Mouse (Mus musculus) kidney, adult 11 months (tissue): ENCODE measurements at regions not wholly inside any gene's neighbourhood (a gene's known extent, or its start where the extent isn't known, plus 50 kb on each side); places are given as distances from the start of the nearest gene placed in this dataset.

Source experiments
- DNase-seq: peaks from one replicate; pipeline ENCODE4 v3.0.0; 2022

DNA sequence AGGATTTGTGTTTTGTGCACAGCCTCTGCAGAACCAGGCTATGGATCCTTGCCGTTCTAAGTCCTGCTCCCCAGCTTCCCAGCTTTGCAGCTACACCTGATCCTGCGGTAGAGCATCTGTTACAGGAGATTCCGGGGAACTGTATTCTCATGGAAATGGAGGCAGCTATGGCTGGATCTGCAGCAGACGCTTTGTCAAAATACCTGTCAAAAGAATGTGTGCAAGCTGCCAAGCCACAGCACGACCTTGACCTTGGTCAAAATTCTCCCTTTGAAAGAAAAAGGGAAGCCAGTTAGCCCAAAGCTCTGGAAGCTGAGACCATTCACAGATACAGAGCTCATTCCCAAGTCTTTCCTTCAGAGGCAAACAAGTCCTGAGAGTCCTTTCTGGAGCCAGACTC, 255.3 kb downstream of the Med13l start:
- no peak for DNase-seq

DNA sequence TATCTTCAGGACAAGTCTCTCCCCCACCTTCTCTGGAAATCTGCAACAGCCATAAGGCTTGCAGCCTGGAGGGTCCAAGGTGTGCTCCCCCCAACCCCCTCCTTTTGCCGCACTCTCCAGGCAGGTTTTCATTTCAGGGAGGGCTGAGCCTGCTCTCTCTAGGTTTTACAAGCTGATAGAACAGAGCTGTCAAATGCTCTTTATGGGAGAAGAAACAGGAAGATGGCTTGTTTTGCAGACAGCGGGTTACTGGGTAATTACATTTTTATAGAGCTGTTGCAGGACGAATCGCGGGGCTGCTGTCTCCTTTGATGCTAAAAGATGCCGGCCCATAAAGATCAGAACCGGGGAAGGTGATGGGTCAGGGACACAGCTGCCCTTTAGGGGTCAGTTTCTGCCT, 257.8 kb downstream of the Med13l start:
- no peak for DNase-seq

DNA sequence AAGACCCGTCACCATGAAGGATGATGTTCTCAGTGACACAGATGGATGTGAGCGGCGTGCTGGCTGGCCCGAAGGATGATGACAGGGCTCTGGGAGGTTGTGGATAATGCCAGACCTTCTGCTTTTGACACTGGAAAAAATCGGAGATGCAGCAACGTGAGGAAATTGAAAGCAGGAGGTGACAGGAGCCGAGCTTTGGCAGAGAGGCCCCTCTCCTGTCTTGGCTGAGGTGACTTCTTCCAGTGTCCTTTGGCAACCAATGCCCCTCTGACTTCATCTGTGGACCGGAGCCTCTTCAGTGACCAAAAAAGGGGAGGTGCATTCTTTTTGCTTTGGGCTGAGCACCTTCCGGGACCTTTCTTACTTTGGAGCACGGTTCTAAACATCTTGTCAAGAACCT, 264.3 kb downstream of the Med13l start:
- no peak for DNase-seq

DNA sequence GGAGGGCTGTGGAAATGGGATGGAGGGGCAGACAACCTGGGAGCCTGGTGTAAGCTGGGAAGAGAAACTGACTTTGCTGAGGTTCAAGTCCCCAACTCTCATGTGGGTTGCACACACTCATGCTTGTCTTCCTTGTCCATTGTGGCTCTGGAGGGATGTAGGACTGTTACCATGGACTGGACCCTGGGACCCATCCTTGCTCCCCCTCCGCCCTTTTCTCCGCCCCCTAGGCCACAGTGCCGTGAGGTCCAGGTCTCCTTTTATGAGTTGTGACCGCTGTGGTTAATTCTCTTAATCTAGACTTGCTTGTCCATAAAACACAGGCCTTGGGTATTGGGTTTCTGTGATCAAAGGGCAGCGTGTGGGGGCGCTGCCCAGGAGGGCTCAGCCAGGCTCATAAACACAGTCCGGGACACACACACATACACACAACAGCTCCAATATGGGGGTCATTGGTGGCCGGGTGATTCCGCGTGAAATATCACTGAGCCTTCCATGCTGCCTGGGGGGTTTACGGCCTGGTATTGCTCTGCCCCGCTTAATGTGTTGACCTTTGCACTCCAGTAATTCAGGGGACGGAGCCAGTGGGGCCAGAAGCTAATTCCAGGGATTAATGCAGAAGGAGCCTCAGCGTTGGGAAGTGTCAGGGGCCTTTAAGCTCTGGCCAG, 268.7 kb downstream of the Med13l start:
- DNase-seq, result no peak

DNA sequence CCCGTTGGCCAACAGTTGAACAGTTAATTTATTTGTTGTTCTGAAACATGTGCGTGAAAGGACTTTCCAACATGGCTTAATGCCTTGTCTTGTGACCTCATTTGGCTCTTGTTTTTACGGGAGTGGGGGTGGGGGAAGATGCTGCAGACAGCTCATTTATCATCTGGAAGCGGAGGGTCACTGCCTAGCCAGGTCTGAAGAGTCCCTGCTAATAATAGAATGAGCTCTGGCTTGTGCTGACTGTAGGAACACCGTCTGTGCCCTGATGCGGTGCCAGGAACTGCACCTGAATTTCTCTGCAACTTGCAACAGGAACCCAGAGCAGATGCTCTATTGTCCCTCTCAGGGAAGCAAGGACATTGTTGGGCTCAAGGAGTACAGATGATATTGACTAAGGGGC, 272.2 kb downstream of the Med13l start:
- no peak for DNase-seq

DNA sequence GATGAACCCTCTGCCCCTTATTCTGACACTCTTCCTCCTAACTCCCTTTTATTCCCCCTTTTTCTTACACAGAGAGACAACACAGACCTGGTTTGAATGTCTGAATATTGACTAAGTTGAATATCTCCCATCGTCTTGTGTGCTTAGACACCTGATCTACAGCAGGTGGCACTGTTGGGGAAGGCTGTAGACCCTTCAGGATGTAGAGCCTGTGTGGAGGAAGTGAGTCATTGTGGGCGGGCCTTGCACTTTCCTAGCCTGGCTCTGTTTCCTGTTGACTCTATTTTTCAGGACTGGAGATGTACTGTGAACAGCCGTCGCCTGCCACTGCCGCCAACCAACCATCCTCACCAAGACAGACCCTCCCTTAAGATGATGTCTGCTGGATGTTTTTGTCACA, 273.6 kb downstream of the Med13l start:
- no peak for DNase-seq

DNA sequence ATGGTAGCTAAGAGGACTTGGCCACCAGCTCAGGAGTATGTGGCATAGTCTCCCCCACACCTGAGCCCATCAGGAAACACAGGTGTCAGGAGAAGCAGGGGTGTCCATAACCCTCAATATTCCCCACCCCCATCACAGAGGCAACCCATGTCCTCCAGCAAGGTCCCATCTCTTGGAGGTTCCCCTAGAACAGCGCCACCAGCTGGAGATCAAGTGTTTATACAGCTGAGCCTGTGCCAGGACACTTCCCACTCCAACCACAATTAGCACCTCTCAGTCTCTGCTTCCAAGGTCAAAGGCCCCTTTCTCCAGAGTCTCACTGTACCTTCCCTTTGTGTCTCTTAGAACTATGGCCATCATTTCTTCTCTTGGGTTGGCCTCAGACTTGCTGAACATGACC, 276.5 kb downstream of the Med13l start:
- no peak for DNase-seq

DNA sequence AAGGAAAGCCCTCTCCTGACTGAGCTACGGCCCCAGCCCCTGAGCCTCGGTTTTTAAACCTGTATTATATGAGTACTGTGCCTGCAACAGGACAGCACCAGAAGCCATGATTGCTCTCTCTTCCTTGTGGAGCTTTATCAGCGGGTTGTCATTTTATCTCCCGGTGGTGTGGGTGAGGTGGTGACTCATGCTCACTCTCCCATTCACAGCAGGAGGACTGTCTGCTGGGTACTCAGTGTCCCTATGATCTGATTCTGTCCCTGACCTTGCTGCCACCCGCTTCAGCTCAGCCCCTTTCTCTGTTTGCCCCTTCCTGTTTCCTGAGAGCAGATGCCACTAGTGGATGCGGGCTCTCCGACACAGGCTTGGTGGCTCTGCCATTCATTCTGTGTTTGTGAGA, 277.9 kb downstream of the Med13l start:
- DNase-seq, result no peak

DNA sequence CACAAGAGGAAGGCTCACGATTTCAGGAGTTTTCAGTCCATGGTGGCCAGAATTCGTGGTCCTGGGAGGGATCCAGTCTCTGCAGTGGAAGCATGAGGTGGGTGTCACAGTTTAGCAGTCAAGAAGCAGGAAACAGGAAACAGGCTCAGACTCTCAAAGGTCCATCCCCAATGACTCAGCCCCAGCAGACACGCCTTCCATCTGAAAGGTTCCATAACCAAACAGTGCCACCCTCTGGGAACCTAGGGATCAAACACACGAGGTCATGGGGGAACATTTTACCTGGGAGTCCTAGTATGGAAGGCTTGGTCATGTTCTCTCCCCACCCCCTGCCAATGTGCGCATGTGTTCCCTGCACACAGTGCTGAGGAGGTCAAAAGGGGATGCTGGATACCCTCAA, 279.4 kb downstream of the Med13l start:
- no peak for DNase-seq

DNA sequence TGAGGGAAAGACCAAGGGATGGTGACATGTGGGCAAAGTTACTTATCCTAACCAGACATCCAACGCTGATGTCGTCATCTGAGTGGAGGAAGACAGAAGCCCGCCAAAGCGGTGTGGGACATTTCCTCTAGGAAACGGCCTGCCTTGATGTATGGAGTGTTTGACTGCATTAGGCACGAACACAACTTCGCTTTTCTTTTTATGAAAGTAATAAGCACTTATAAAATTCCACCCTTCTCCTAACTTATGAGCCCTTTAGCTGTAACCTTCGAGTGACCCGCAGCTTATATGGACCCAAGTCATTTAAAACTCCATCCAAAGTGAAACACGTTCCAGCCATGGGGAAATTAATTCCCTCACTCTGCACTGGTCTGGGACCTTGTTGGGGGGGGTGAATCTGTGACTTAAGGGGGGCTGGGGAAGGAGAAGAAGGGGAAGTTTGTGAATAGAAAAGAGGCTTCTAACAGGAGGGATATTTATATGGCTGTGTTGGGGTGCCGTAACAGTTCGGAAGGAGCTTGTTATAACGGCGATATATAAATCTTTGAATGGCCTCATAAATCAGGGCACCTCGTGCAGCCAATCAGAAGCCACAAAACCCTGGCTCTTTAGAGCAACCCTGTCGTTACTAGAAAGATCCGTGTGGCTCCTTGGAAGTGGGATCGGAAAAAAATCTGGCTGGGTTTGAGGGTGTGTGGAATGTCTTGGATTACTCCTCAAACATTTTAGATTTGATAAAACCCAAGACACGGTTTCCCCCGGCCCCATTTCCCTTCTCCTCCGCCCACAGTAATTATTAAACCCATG, 280.9 kb downstream of the Med13l start:
- no peak for DNase-seq

DNA sequence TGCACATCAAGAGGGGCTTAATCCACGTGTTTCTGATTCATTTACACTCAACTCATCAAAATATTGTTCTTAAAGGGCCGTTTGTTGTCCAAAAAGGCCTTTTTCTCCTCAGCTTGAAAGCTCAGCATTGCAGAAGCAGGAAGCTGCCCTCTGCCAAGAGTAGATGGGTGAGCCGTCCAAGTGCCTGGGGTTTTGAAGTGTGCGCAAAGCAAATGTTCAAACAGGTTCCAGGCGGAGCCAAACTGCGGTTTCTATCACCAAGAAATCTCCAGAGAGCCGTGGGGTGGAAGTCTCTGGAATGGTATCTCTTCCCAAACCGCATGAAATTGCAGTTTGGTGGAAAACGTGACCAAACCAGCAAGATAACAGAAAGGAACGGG, 281.5 kb downstream of the Med13l start:
- no peak for DNase-seq

DNA sequence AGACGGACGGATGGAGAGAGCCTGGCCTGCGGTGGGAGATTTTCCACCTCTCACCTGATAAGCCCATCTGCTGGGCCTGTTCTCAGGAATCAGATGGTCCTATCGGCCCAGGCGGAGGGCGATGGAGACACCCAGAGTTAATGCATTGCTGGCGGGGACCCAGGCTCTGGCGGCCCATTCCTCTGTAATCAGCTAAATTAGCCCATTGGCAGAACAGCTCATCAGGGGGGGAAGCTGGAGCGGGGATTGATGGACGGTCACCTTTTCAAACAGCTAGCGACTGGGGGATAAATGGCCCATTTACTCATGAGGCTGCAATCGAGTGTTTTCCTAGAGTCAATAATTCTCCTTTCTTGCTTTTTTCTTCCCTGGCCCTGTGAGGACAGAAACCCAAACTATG, 296.5 kb downstream of the Med13l start:
- no peak for DNase-seq

DNA sequence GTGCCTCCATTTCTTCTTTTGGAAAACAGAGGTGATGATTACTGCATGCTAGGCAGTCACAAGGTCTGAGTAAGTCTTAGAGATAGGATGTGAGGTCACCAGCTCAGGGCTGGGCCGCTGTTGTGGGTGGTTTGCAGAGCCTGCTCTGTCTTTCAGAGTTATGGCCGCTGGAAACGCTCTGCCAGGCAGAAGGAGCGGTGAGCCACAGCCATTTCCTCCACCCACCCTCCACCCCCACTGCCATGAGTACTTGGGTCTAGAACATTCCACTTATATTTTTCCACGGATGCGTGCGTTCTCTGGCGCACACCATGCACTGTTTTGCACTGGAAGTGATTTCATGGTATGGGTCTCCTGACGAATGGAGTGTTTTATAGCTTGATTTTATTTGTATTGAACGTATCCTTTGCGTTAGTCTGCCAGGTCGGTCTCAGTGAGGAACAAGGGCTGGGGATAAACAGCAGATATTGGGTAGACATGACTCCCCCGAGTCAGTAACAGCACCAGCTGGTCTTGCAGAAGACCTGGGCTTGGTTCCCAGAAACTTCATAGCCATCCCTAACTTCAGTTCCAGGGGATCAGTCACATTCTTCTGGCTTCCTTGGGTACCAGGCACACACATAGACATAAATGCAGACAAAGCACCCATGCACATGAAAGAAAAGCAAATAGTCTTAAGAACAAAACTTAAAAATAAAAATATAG, 300.8 kb downstream of the Med13l start:
- no peak for DNase-seq

DNA sequence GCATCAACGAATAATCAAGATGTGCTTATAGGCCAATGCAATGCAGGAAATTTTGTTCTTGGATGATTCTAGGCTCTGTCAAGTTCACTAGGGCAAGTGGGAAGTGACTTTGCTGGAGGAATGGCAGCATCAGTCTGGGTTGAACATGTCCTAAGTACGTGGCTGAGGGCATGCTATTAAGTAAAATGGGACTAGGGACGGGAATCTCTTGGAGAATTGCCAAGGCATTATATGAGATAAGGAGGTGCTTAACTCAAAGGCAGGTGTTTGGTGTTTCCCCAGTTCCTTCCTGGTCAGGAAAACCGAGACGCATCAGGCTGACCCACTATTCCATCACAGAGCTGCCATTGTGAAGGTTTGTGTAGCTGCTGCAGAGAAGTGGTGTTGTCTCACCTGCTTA, 307.0 kb downstream of the Med13l start:
- no peak for DNase-seq

DNA sequence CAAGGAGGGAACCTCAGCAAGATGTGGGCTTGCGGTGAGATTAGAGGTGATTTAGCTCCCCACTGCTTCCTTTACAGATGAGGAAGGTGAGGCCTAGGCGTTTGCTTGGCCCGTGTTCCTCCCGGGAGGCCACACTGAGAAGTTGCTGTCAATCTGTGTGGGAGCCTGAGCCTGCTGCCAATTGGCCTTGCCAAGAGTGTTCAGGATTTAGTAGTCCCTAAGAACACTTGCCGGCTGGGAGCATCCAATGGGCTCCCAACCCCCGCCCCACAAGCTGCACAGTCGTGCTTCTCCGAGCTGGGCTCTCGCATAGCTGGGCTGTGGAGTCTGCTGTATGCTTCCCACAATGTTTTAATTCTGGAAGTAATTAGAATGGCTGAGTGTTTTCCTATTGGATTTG, 308.9 kb downstream of the Med13l start:
- no peak for DNase-seq

DNA sequence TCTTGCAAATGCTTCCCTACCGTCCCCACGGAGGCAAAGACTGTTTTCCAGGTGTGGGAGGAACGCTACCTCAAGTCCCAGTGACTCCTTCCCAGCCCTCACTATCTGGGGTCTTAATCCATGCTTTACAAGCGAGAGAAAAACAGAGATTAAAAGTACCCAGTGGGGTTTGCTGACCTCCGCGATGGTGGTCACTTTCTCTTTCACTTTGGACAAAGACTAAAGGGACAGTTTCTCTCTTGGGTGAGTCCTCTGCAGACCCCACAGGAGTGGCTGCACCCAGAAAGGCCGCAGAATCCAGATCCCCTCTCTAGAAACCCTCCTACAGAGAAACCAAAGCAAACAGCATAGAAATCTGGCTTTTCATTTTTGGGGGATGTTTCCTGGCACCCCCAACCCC, 313.4 kb downstream of the Med13l start:
- no peak for DNase-seq

DNA sequence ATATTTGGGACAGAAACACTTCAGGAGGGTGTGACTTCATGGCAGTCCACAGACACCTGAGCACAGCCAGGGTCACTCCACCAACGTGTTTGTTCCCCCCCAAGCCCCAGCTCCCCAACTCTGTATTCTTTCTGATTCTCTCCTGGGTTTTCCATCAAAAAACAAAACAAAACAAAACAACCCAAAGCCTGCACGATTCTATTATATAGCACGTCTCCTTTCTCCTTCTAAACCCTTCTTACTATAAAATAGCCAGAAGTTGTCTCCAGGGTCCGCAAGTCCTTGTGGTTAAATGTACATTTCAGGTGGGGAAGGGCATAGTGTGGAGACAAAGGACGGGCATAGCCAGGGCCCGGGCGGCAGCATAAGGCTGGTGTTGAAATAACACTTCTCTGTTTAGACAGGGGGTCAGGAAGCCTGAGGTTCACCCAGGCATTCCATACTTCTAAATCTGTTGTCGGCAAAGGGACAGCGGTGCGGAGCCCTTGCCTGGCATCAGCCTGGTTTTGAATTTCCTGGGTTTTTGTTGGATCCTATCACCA, 314.7 kb downstream of the Med13l start:
- no peak for DNase-seq

DNA sequence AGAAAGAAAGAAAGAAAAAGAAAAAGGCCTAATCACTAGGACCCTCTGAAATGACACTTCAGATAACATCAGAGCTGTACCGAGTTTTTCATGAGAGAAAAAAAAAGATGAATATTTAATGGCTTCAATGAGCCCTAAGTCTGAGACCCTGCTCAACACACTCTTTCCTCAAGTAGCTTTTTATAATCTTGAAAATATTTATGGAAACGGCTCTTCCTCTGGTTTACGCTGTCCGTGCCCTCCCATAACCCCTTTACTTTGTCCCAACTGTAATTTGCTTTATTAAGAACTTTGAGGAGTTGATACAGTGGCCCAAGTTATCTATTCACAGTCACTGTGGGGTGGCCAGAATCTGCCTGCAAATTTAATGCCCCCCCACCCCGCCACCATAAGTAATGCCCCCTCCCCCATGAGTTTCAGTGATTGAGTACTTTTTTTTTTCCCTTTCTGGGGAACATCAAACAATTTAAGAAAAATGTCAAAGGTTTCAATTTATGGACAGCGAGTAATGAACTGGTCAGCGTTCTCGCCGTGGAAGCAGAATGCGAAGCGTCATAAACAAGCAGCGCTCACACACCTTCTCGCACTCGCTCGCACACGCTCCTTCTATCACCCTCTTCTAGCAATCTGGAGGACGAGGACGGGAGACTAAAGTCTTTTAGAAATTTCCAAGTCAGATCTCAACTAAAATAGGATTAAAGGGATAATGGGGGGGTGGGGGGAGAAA, 316.3 kb downstream of the Med13l start:
- no peak for DNase-seq

DNA sequence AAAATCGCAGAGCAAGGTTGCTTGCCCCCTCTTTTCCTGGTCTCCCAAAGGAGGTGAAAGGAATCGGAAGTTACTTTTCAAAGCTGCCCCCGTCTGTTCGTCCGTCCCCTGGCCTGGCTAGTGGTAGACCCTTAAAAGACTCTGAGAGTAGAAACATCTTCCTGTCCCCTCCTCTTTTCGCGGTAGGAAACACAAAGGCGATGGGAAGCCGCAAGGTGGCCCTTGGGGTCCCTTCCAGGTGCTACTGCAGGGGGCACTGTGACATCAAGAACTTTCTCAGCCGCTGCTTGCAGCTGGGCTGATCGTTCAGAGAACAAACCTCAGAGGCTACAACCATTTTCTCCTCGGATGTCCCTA, 316.8 kb downstream of the Med13l start:
- DNase-seq, result no peak

DNA sequence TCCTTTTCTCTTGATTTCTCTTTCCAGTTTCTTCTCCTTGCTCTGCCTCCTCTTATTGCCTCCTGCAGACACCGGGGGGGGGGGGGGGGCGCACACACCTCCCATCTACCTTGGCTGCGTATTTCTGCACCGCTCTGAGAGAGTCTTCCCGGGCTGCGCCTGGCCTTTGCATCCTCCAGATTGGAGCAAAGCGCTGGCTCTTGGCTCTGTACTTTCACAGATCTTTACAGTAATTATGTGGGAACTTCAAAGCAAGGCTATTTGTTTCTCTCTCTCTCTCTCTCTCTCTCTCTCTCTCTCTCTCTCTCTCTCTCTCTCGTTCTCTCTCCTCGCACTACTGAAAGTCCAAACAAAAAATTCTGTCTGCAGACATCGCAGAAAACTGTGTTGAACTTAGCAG, 317.4 kb downstream of the Med13l start:
- no peak for DNase-seq

DNA sequence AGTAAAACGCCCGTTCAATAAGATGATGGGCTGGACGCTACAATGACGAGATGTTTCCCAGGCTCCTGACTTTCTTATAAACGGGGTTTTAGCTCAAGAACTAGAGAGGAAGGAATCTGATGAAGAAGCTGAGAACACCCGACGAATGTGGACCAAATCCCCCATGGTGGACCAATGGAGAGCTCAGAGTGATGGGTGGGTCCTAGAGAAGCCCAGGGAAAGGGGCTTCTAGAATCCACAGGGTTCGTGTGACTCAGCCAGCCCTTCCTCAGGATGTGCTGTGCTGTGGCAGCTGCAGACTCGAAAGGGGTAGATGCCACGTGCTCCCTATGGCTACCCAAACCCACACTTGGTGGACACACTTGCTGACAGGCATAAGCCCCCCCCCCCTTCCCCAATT, 318.2 kb downstream of the Med13l start:
- DNase-seq, result no peak

DNA sequence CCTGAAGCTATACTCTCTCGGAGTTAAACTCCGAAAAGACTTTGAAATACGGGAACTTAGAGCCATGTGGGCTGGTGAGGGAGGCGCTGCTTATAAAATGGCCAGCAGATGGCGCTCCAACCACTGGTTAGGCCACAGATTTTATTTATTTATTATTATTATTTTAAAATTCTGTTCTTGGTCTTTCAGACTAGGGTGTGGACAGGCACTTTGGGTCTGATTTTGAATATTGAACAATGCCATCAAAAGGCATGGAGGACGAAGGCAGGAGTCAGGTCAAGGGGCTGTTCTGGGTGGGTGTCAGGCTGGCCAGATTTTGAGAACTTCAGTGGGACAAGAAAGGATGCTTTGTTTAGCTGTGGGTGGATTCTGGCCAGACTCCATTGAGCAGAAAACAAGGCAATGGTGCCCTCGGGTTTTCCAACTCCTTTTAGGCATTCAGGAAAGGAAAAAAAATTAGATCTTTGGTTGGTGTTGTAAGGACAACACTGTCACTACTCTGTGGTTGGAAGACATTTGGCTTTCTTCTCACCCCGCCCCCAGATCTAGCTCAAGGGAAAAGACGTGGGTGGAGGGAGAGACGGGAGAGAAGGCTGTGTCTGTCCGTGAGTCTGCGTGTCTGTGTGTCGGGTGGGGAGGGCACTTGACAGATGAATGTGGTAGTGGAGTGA, 319.5 kb downstream of the Med13l start:
- peak; percentile 44 for DNase-seq

DNA sequence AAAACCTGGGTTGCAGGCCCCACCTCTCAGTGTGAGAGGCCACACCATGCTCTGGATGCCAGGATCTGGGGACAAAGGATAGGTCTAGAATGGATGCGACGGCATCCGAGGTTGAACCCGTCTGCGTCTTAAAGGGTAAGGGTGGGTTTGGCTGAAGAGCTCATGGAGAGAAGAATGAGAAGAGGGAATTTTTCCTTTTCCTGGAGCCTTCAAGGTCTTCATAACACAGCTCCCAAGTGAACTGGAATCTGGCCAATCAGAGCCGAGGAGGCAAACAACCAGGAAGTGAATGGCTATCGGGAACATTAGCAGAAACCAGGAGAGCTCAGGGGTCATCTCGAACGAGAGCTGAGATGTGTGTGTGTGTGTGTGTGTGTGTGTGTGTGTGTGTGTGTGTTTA, 320.1 kb downstream of the Med13l start:
- peak; percentile 7 for DNase-seq
